Mouse (Mus musculus): ENCODE data around the gene Emc6.
A peak's percentile ranks its signal among the peaks of the same experiment; 100 is the strongest.

Emc6 gene

DNA sequence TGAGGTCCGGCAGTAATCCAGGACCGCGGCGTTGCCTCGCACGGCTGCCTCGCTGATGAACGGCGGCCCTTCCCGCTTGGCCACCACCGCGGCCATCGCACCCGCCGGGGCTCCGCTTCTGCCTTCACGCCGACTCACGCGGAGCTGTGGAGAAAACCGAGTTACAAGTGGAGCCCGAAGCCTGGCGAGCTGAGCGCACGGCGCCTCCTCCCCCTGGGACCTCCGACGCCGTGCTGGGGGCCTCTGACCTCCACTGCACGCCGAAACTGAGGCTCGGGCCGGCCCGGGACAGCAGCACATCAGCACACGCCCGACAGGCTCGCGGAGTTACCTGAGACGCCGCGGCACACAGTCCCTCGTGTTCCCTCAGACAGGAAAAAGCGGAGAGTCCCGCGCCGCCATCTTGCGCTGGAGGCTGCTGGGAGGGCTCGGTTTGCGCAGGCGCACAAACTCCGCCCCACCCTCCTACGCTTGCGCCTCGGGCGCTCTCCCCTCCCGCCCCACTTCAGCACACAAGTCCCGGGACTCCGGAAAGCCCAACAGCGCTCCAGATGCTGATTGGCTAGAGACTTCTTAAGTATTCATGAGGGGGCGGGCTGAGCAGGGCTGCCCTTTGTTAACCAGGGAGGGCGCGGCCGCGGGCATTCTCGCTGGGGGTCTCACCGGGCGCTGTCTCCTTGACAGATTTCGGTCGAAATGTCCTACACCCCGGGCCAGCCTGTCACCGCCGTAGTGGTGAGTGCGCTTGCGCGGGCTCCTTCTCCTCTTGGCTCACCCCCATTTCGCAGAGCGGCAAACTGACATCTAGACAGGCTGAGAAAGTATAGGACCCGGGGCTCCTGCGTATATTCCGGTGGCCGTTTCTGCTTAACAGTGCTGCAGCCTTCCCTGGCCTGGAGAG, at the start of gene Emc6, which contains the start of gene Tax1bp3:
Emc6 (minus strand) TSS at position 430 of the 901 bp plus-strand sequence.
Tax1bp3 (plus strand) TSS at position 476 of the 901 bp plus-strand sequence.
- peak; percentile 99 for DNase-seq (ENCODE audit: low read depth, low spot score)

- no peak for DNase-seq (ENCODE audit: low read depth, low spot score)
Measured at GRCm38 (mm10) chr11:73225856-73226255, 49.0 kb upstream of the Emc6 start.

GRCm38 (mm10) chr11:73223966-73224365, 47.1 kb upstream of the Emc6 start:
- peak; percentile 14 for DNase-seq (ENCODE audit: low read depth, low spot score)

GRCm38 (mm10) chr11:73222846-73223245, 46.0 kb upstream of the Emc6 start:
- no peak for DNase-seq (ENCODE audit: low read depth, low spot score)

GRCm38 (mm10) chr11:73220651-73221050, 43.8 kb upstream of the Emc6 start:
- no peak for DNase-seq (ENCODE audit: low read depth, low spot score)

DNA sequence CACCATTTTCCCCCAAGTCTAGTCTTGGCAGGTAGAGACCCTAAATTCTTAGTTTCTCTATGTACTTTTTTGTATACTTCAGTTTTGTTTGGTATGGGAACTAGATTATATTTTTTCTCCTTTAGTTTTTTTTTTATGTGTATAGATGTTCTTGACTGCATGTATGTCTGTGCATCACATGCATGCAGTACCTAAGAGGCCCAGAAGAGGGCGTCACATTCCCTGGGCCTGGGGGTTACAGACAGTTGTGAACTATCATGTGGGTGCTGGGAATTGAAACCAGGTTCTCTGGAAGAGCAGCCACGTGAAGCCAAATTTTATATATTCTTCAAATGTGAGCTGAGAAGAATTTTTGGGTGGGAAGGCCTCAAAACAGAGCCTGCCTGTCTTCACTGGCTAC, 42.8 kb upstream of the Emc6 start:
- DNase-seq (ENCODE audit: low read depth, low spot score) = no peak

- DNase-seq (ENCODE audit: low read depth, low spot score) = no peak
Measured at GRCm38 (mm10) chr11:73213956-73214355, 37.1 kb upstream of the Emc6 start.

- peak; percentile 31 for DNase-seq (ENCODE audit: low read depth, low spot score)
Measured at GRCm38 (mm10) chr11:73207621-73208020, 30.8 kb upstream of the Emc6 start.

DNA sequence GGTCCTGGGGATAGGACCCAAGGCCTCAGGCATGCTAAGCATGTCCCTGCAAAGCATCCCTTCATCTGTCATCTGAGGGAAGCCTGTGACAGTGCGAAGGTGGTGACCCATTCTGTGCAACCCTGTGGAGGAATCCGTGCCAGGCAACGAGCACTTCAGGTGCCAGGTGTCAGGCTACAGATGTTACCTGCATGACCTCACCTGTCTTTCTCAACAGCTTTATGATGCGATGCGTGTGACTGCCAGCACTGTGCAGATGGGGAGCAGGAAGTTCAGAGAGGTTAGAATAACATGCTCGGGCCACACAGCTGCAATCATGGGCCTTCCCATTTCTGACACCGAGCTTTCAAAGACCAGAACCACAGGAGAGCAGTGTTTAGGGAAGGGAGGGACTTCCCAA, 28.4 kb upstream of the Emc6 start:
- no peak for DNase-seq (ENCODE audit: low read depth, low spot score)

- no peak for DNase-seq (ENCODE audit: low read depth, low spot score)
Measured at GRCm38 (mm10) chr11:73203895-73204294, 27.1 kb upstream of the Emc6 start.

DNA sequence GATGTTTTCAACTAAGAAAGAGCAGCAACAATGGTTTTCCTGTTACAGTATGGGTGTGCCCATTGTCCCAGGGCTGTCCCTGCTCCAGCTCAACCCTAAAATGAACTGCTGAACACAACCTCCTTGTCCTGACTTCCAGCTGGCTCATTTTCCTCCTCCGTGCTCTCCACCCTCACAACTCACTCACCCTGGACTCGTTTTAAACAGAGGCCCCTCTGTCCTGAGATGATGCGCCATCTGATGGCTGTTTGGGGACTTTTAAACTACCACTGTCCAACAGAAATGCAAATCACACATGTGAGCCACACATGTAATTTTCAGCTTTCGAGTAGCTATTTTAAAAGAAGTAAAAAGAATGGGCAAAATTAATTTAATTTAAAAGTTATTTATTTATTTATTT, 24.8 kb upstream of the Emc6 start:
- no peak for DNase-seq (ENCODE audit: low read depth, low spot score)

- DNase-seq (ENCODE audit: low read depth, low spot score) = no peak
Measured at GRCm38 (mm10) chr11:73201021-73201420, 24.2 kb upstream of the Emc6 start.

DNA sequence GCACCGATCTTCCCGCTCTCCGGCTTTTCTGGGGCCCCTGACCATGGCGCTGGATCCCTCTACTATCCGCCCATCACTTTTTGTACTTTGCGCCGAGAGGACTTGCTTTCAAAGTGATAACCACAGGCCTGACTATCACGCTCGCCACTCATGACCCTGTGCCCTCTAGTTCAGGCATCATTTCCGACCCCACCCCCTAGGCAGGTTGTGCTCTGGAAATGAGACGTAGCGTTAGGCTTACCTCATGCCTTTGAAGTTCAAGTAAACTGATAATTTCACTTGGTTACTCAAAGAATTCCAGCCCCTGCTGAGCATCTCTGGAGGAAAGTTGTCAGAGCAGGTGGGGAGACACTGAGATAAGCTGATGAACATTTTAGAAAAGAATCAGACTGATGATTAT, 23.0 kb upstream of the Emc6 start:
- peak; percentile 78 for DNase-seq (ENCODE audit: low read depth, low spot score)

DNA sequence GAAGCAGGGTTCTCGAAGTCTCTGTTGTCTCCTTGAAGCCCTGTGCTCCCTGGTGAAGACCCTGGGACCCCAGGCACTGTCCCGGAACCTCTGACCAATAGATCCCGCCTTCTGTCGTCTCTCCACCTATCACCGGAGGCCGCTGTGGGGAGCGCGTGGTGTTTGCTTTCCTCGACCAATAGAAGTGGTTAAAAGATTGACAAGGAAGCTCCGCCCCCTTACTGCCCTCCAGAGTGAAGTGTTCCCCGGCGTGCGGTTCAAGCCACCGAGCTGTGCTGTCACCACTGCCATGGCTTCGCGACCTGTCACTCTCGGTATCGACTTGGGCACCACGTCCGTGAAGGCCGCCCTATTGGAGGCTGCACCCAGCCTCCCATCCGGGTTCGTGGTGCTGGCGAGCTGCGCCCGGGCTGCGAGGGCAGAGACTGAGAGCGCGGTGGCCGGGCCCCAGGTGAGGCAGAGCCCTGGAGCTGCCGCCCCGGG, 22.4 kb upstream of the Emc6 start, which contains the start of gene Shpk:
Shpk (plus strand) TSS at position 231 of the 483 bp plus-strand sequence.
- DNase-seq (ENCODE audit: low read depth, low spot score) = peak; percentile 95

GRCm38 (mm10) chr11:73198603-73199229, 21.9 kb upstream of the Emc6 start, which contains the start of gene Ctns:
Ctns (minus strand) TSS chr11:73199042.
- DNase-seq (ENCODE audit: low read depth, low spot score) = peak; percentile 91

- DNase-seq (ENCODE audit: low read depth, low spot score) = no peak
Measured at GRCm38 (mm10) chr11:73198190-73198589, 21.4 kb upstream of the Emc6 start.

- no peak for DNase-seq (ENCODE audit: low read depth, low spot score)
Measured at GRCm38 (mm10) chr11:73194444-73194843, 17.6 kb upstream of the Emc6 start.

- no peak for DNase-seq (ENCODE audit: low read depth, low spot score)
Measured at GRCm38 (mm10) chr11:73193047-73193446, 16.2 kb upstream of the Emc6 start.

- no peak for DNase-seq (ENCODE audit: low read depth, low spot score)
Measured at GRCm38 (mm10) chr11:73187231-73187630, 10.4 kb upstream of the Emc6 start.

DNA sequence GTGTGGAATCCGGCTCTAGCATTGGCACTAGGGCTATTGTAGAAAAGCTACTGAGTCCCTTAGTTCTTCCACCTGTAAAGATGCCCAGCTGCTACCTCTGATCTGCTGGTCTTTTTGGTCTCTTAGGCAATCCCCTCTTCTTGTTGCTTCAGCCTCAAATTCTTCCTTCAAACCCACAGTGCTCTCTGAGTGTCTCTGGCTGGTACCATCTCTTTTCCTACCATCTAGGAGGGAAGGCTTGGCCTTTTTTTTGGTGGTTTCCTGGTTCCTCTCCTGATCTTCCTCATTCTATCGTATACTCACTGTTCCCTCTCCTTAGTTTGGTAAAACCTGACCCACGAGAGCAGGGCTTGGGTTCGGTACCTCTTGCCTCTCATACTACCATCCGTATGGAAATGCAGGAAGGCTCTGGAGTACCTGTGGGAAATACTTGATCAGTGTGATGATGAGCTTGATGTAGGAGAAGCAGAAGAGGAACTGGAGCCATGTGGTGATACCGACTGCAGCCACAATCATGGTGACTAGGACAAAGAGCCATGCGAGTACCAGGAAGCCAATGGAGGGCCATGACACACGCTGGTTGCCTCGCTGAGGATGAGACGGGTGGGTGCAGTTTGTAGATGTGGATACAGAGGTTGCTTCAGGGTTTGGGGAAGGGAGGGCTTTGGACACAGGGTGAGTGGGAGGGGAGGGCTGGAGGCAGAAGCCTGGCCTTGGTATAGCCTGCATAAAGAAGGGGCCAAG, 9.2 kb upstream of the Emc6 start:
- no peak for DNase-seq (ENCODE audit: low read depth, low spot score)

GRCm38 (mm10) chr11:73177895-73178294, 1.1 kb upstream of the Emc6 start:
- DNase-seq (ENCODE audit: low read depth, low spot score) = no peak

DNA sequence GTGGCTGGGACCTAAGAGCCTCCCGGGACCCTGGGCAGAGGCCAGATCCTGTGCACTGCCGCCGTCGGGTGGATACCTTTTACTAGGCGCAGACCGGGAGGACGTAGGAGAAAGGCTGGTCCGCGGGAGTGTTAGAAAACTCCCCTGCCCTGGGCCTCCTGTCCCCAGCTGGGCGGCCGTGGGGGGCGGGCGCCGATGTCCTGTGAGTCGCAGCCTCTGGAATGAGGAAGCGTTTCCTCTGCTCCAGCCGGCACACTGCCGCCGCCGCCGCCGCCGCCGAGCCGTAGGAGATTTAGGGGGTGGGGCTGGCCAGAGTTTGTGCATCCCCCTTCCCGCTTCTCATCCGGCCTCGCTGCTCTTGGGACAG, 655 bp upstream of the Emc6 start:
- DNase-seq (ENCODE audit: low read depth, low spot score) = peak; percentile 58
